Mouse (Mus musculus) lung, postnatal 14 days (tissue): ENCODE results near the gene Lipn.

Experiments used
- DNase-seq: peaks from one replicate; pipeline ENCODE4 v3.0.0; 2021

Gene Lipn

GRCm38 (mm10) chr19:34066779-34067472 lies at the start of gene Lipn:
TSS of gene Lipn (plus strand) at chr19:34067358.
- DNase-seq: no peak

- no peak for DNase-seq
Measured at GRCm38 (mm10) chr19:34021440-34022172, 45.6 kb upstream of the Lipn start.

- no peak for DNase-seq
Measured at GRCm38 (mm10) chr19:34022759-34023158, 44.4 kb upstream of the Lipn start.

- no peak for DNase-seq
Measured at GRCm38 (mm10) chr19:34039731-34040130, 27.4 kb upstream of the Lipn start.

- no peak for DNase-seq
Measured at GRCm38 (mm10) chr19:34043008-34043407, 24.1 kb upstream of the Lipn start.

GRCm38 (mm10) chr19:34049371-34050039 lies 17.7 kb upstream of the Lipn start:
- peak; percentile 11 for DNase-seq

- DNase-seq: no peak
Measured at GRCm38 (mm10) chr19:34051502-34051901, 15.7 kb upstream of the Lipn start.

- DNase-seq: no peak
Measured at GRCm38 (mm10) chr19:34063547-34063946, 3.6 kb upstream of the Lipn start.

GRCm38 (mm10) chr19:34064059-34064458 lies 3.1 kb upstream of the Lipn start:
- DNase-seq: no peak

GRCm38 (mm10) chr19:34074239-34074638 lies 7.1 kb downstream of the Lipn start:
- DNase-seq: no peak

GRCm38 (mm10) chr19:34078130-34078529 lies 11.0 kb downstream of the Lipn start:
- no peak for DNase-seq

GRCm38 (mm10) chr19:34089011-34089680 lies 22.0 kb downstream of the Lipn start:
- no peak for DNase-seq

- DNase-seq: no peak
Measured at GRCm38 (mm10) chr19:34095381-34095780, 28.2 kb downstream of the Lipn start.

- no peak for DNase-seq
Measured at GRCm38 (mm10) chr19:34096228-34096627, 29.1 kb downstream of the Lipn start.

GRCm38 (mm10) chr19:34100633-34101032 lies 33.5 kb downstream of the Lipn start, which contains the start of gene Lipm:
TSS of gene Lipm (plus strand) at chr19:34100933.
- no peak for DNase-seq

GRCm38 (mm10) chr19:34101888-34102287 lies 34.7 kb downstream of the Lipn start:
- DNase-seq: no peak

- DNase-seq: no peak
Measured at GRCm38 (mm10) chr19:34104841-34105240, 37.7 kb downstream of the Lipn start.

GRCm38 (mm10) chr19:34119102-34119501 lies 51.9 kb downstream of the Lipn start:
- DNase-seq: no peak

GRCm38 (mm10) chr19:34119653-34120052 lies 52.5 kb downstream of the Lipn start:
- no peak for DNase-seq

- no peak for DNase-seq
Measured at GRCm38 (mm10) chr19:34120107-34120731, 53.1 kb downstream of the Lipn start.
